Mouse (Mus musculus) kidney, postnatal 0 days (tissue): ENCODE data around the gene Cd247. TPM values are rescaled to one million over a fixed set of nuclear protein-coding genes. Genes with fewer than 3 reads are reported as not detected.

Experiments used
- ATAC-seq: fragments of 200-750 bp; cut with Nextera tagmentation; replicated peaks from 2 replicates; pipeline ENCODE4 v1.8.0; 2017; ENCODE audit warnings: low read depth, moderate number of reproducible peaks, moderate TSS enrichment, moderate library complexity; ENCODE audit not compliant: low FRiP score
- DNase-seq: peaks from one replicate; pipeline ENCODE4 v3.0.0-alpha.2; 2016; ENCODE audit warnings: low spot score
- H3K27ac ChIP-seq: fragments of 300-500 bp; sonication (generic); 2 replicates; pipeline ENCODE4 v1.5.1; 2014; ENCODE audit warnings: mild to moderate bottlenecking
- H3K27me3 ChIP-seq: fragments of 300-500 bp; sonication (generic); 2 replicates; pipeline ENCODE4 v1.6.1; 2014; ENCODE audit warnings: low read length, mixed read lengths; ENCODE audit not compliant: insufficient read depth
- H3K36me3 ChIP-seq: fragments of 300-500 bp; sonication (generic); 2 replicates; pipeline ENCODE4 v1.6.1; 2014; ENCODE audit warnings: low read length, mixed read lengths; ENCODE audit not compliant: insufficient read depth
- H3K4me1 ChIP-seq: fragments of 300-500 bp; sonication (generic); replicated peaks from 2 replicates; pipeline ENCODE4 v1.6.1; 2014; ENCODE audit warnings: antibody characterized with exemption, low read length, mixed read lengths; ENCODE audit not compliant: insufficient read depth
- H3K4me2 ChIP-seq: fragments of 300-500 bp; sonication (generic); 2 replicates; pipeline ENCODE4 v1.6.1; 2014; ENCODE audit warnings: mild to moderate bottlenecking, low read length, moderate library complexity, mixed read lengths
- H3K4me3 ChIP-seq: fragments of 300-500 bp; sonication (generic); replicated peaks from 2 replicates; pipeline ENCODE4 v1.5.1; 2014; ENCODE audit warnings: low read depth, low read length
- H3K9ac ChIP-seq: fragments of 300-500 bp; sonication (generic); 2 replicates; pipeline ENCODE4 v1.6.1; 2014; ENCODE audit warnings: low read depth, low read length
- H3K9me3 ChIP-seq: fragments of 300-500 bp; sonication (generic); replicated peaks from 2 replicates; pipeline ENCODE4 v1.6.1; 2016; ENCODE audit warnings: low read length, inconsistent platforms, mixed read lengths
- CTCF ChIP-seq: IDR thresholded peaks from 2 replicates; pipeline ENCODE4 v1.5.1; 2016; ENCODE audit warnings: antibody characterized with exemption, low read depth, mild to moderate bottlenecking, moderate library complexity
- WGBS: fragments of 180-500 bp; shearing (Covaris S2); extraction: QIAGEN DNeasy Blood & Tissue Kit; methylation state at CpG from one replicate; pipeline ENCODE4 v1.1.7; 2014; 5-methylcytosine and 5-hydroxymethylcytosine counted together
- polyA plus RNA-seq: library from polyadenylated mRNA; unstranded; fragments of >200 nt; fragmentation: Nextera tagmentation; extraction: Ambion mirVana; gene quantifications from 2 replicates; pipeline ENCODE4 v1.2.1, GENCODE M21; 2015

Gene Cd247
- polyA plus RNA-seq, 1 experiment from 2014 or later = 0.67 TPM

DNA sequence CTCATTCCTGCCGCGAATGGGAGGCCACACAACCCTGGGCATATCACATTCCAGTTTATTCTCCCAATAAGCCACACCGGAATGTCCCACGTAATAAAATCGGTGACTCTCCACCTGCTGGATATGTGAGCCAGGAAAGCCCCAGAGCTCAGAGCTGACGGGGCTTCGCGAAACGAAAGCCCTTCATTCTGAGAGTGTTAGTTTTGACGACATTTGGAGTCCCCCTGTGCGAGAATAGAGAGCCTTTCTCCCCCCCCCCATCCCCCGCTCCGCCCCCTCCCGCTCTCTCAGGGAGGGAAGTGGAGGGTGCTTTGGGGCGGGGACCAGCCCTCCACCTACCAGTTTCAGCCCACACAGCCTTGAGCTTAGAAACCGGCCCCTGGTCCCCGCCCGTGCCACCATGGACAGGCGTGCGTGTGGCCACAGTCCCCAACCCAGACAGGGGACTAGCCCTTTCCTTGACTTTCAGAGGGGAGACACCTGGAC lies 56.0 kb downstream of the Cd247 start:
- no peaks in the 10 kb centered on the region for H3K36me3 ChIP-seq
- peak overlapping the region; percentile 59 for H3K4me3 ChIP-seq
- H3K27ac ChIP-seq = no peak overlapping the region
- 0 out of 2 replicates have a peak, but pooled peaks cover 7% of the 10 kb centered on the region for H3K4me1 ChIP-seq
- H3K4me2 ChIP-seq = peak overlapping the region; percentile 100
- H3K9me3 ChIP-seq = no peaks in the 10 kb centered on the region
- no peaks in the 10 kb centered on the region for H3K27me3 ChIP-seq
- ATAC-seq (peak; percentile 57; the same call in 1 of the 2 replicates), DNase-seq (peak; percentile 29)
- 2% methylated on average over 18 of the region's 20 CpGs for WGBS
- H3K9ac ChIP-seq = peak overlapping the region; percentile 23
- no peak for TF ChIP-seq CTCF

DNA sequence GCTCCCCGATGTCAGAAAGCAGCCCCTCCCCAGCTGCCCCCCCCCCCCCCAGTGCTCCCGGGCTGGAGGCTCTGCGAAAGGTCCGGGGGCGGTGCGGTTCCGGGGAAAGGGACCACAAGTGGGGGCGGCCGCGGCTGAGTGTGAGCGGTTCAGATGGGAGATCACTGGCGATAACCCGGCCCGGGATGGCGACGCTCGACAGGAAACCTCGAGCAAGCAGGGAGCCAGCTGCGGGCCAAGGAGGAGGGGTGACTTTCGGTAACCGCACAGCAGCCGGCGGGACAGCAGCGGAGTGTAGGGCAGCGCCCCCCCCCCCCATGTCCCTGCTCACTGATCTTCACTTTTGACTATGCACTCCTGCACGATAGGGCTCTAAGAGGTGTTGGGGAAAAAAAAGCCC lies 56.5 kb downstream of the Cd247 start:
- no peak for TF ChIP-seq CTCF
- peak; percentile 40 for DNase-seq

DNA sequence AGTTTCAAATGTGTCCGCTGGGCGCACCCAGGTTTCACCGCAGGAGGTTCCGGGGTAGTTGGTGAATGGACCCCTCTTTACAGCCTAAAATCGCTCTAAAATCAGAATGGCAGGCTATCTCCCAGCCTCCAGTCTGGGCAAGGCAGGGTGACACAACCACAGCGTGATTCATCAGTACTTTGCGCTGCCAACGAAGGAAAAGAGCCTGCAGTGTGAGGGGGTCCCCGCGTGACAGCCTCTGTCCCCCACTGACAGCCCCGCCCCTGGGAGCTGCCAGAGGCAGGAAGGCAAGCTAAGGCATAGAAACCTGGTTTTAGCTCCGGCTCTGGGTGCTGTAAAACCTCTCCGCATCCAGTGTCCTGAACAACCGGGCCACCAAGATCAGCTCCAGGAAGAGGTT lies 56.9 kb downstream of the Cd247 start:
- H3K4me3 ChIP-seq = peak overlapping the region; percentile 59
- 3% methylated on average over 14 of the region's 14 CpGs for WGBS
- 0 out of 2 replicates have a peak, but pooled peaks cover 7% of the 10 kb centered on the region for H3K4me1 ChIP-seq
- no peak overlapping the region for H3K27ac ChIP-seq
- no peaks in the 10 kb centered on the region for H3K27me3 ChIP-seq
- no peaks in the 10 kb centered on the region for H3K9me3 ChIP-seq
- DNase-seq = no peak
- no peak for TF ChIP-seq CTCF
- no peak for ATAC-seq
- no peaks in the 10 kb centered on the region for H3K36me3 ChIP-seq
- H3K4me2 ChIP-seq = peak overlapping the region; percentile 100
- peak overlapping the region; percentile 23 for H3K9ac ChIP-seq

More for the DNA sequence above, 56.5 kb downstream of the Cd247 start:
- no peaks in the 10 kb centered on the region for H3K27me3 ChIP-seq
- no peak overlapping the region for H3K27ac ChIP-seq
- peak overlapping the region; percentile 23 for H3K9ac ChIP-seq
- H3K4me1 ChIP-seq = 0 out of 2 replicates have a peak, but pooled peaks cover 7% of the 10 kb centered on the region
- H3K9me3 ChIP-seq = no peaks in the 10 kb centered on the region
- peak overlapping the region; percentile 100 for H3K4me2 ChIP-seq
- H3K36me3 ChIP-seq = no peaks in the 10 kb centered on the region
- ATAC-seq = peak; percentile 6; the same call in 1 of the 2 replicates
- H3K4me3 ChIP-seq = peak overlapping the region; percentile 59
- under 1% methylated on average over 26 of the region's 26 CpGs for WGBS

DNA sequence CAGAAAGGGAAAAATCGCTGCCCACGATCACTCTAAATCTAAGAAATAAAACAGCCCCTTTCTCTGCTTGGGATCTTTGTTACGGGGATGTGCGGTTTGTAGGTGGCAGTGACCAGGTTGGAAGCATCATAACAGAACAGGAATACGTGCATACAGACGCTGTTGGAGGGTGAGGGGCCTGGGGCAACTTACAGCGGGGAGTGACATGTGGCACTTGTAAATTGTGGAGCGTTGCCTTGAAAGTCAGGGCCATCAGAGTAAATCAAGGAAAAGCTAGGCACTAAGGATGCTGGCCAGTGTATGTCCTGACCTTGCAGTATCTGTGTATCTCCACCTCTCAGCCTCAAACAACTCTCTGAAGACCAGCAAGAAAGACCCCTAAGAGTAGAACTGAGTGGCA lies 59.9 kb downstream of the Cd247 start:
- no peak for TF ChIP-seq CTCF
- WGBS = 77% methylated on average over 8 of the region's 8 CpGs
- Histone ChIP-seq H3K4me3 (no peak overlapping the region), H3K4me1 (peaks cover 7% of the 10 kb centered on the region; the same call in 1 of the 2 replicates), H3K27me3 (no peaks in the 10 kb centered on the region), H3K9me3 (no peaks in the 10 kb centered on the region), H3K9ac (no peak overlapping the region), H3K36me3 (no peaks in the 10 kb centered on the region), H3K4me2 (no peak overlapping the region), H3K27ac (no peak overlapping the region)
- DNase-seq (no peak), ATAC-seq (no peak)

DNA sequence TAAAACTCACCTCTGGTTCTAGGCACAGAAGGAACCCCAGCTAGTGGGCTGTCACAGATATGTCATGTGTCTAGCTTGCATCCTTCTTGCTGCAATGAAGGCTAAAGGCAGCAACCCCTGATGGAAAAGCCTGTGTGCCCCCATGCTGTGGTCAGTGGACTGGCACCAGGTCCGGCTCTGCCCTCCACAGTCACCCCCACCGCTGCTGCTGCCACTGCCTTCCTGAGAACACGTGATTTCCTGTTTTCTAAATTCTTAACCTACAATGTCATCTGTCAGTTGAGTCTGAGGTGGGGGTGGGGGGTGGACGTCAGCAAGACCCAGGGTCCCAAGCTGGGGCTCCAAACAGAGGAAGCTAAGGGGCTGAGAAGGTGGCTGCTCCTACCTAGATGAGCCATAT lies 60.4 kb downstream of the Cd247 start:
- no peak; the same call in 1 of the 2 replicates for ATAC-seq
- 0 out of 2 replicates have a peak overlapping the region, but pooled peaks have one; percentile 31 for H3K27ac ChIP-seq
- TF ChIP-seq CTCF = no peak
- H3K9ac ChIP-seq = no peak overlapping the region
- H3K9me3 ChIP-seq = no peaks in the 10 kb centered on the region
- no peak for DNase-seq
- peaks cover 7% of the 10 kb centered on the region; the same call in 1 of the 2 replicates for H3K4me1 ChIP-seq
- no peaks in the 10 kb centered on the region for H3K27me3 ChIP-seq
- no peak overlapping the region for H3K4me2 ChIP-seq
- WGBS = 40% methylated on average over 4 of the region's 4 CpGs
- H3K36me3 ChIP-seq = no peaks in the 10 kb centered on the region
- H3K4me3 ChIP-seq = no peak overlapping the region

DNA sequence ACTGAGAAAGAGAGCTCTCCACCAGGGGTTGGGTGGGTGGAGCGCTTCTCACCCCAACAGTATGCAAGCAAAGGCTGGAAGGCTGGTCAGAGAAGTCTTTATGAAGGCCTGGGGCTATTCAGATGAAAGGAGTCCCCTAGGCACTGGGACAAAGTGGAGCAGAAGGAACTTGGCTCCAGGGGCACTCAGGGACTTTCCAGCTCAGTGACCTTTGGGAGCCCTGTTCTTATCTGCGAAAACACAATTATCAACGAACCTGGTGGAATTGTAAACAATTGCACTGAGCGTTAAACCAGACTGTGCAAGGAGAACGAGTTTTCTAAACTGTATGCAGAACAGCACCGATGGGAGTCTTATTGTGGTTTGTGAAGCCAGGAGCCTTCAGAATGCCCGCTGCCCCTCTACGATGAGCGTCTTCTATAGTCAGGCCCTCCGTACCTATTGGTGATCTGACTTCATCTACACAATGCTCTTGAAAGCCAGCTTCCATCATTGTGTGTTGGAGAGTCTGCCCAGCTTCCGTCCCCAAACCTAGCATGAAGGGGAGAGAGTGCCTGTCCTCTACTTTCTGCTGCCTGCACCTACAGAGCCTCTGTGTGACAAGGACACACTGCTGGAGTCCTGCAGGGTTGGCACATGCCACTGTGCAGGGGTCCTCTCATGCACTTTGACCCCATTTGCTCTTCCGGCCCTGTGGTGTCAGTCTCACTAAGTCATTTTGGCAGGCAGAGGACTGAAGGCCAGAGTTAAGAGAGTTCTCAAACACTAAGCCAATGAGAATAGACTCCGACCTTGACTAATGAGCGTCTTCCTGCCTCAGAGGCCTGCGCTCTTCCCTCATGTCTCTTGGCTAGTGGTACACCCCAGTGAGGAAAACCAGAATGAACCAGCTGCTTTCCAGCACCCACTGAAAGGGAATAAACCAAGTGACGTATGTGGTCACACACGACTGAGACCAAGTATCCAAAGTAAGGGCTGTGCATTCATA lies 61.3 kb downstream of the Cd247 start:
- H3K9me3 ChIP-seq = no peaks in the 10 kb centered on the region
- H3K27me3 ChIP-seq = no peaks in the 10 kb centered on the region
- no peak overlapping the region for H3K9ac ChIP-seq
- 72% methylated on average over 17 of the region's 17 CpGs for WGBS
- ATAC-seq = 0 out of 2 replicates have a peak, but pooled peaks have one; percentile 59
- DNase-seq = no peak
- no peak overlapping the region for H3K4me3 ChIP-seq
- TF ChIP-seq CTCF = no peak
- no peaks in the 10 kb centered on the region for H3K36me3 ChIP-seq
- H3K27ac ChIP-seq = 0 out of 2 replicates have a peak overlapping the region, but pooled peaks have one; percentile 31
- peaks cover 7% of the 10 kb centered on the region; the same call in 1 of the 2 replicates for H3K4me1 ChIP-seq
- H3K4me2 ChIP-seq = no peak overlapping the region
